Mouse (Mus musculus) cortical plate, adult 2 months (tissue): ENCODE measurements around the gene 1110051M20Rik.

ENCODE experiments used
- CTCF ChIP-seq: fragments of 200-500 bp; IDR thresholded peaks from 2 replicates; pipeline ENCODE4 v1.5.1; 2011; ENCODE audit warnings: mild to moderate bottlenecking, control low read depth, low read length; ENCODE audit not compliant: insufficient read depth; ENCODE audit errors: extremely low read depth
- POLR2A ChIP-seq: fragments of 200-500 bp; IDR thresholded peaks from 2 replicates; pipeline ENCODE4 v1.6.1; 2011; ENCODE audit warnings: mild to moderate bottlenecking, low read length, control low read depth; ENCODE audit not compliant: insufficient read depth; ENCODE audit errors: extremely low read depth

DNA sequence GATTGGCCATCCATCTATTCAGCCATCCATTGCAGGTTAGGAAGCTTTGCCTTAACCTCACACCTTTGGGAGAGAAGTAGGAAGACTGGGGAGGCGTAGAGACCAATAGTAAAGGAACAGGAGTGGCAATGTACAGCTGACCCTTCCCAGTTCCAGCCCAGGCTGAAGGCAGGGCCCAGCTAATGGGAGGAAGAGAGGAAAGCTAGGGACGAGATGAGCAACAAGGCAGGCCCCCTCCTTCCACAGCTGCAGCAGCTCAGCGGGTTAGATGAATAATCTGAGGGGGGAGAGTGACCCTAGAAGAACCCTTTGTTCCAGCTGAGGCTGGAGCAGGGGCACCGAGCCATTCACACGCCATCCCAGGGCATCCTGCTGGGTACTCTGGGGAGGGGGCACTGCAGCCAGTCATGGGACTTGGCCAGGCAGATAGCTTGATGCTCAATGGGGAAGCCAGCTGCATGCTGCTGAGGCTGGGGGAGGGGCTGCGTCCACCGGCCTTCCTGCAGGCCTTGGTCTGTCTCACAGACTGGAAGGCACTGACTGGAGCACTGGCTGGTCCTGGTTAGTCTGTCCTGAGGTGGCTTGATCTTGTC is 25.6 kb upstream of the 1110051M20Rik start:
- TF ChIP-seq CTCF (no peak), POLR2A (no peak)
